Mouse (Mus musculus): ENCODE measurements at regions not wholly inside any gene's neighbourhood (a gene's known extent, or its start where the extent isn't known, plus 50 kb on each side); places are given as distances from the start of the nearest gene placed in this dataset.

DNA sequence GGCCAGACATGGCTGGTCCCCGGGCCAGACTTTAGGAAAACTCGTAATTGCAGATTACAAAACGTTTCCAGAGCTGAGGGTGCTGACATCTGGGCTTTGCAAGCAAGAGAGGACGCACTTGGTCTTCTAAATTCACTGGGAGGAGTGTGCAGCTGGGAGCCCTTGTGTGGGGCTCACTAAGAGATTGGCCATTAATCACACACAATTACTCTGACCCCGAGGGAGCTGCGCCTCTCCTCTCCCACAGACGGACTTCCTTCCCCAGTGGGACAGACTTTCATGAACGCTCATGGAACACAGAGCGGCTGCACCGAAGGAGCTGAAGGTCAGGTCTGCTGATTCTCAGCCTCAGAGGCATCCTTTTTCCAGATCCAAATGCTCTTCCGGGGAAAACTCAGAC lies 407.2 kb downstream of the Med13l start:
- WGBS = 62% methylated on average over 11 of the region's 11 CpGs
- Histone ChIP-seq H3K27ac (ENCODE audit: poor library complexity, severe bottlenecking) (no peak overlapping the region), H3K9me3 (replicated peaks) (no peaks in the 10 kb centered on the region), H3K36me3 (no peaks in the 10 kb centered on the region), H3K9ac (no peak overlapping the region), H3K27me3 (replicated peaks) (peaks cover 6% of the 10 kb centered on the region; the same call in 1 of the 2 replicates), H3K4me2 (no peak overlapping the region), H3K4me1 (replicated peaks) (no peaks in the 10 kb centered on the region; the same call in 1 of the 2 replicates), H3K4me3 (no peak overlapping the region)
- ATAC-seq (ENCODE audit: insufficient number of reproducible peaks, low FRiP score) = no peak

DNA sequence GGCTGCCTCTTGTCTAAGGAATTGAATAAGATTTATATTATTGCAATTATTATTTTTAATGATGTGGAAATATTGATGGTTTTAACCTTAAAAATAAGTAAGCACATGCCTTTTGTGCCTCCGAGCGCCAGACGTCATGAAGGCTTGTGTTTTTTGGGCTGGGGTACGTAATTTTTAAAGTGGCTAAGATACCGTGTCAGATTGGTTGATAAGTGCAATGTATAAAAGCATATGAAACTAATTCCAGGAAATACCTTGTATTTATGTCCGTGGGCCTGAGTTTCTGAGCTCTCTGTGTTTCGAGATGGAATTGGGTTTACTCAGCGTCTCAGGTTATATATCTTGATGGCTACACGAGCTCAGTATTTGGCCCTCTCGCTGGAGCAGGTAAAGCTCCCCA lies 414.7 kb downstream of the Med13l start:
- no peak overlapping the region for H3K9ac ChIP-seq
- peaks cover 1% of the 10 kb centered on the region; the same call in 1 of the 2 replicates for H3K27me3 ChIP-seq (replicated peaks)
- H3K9me3 ChIP-seq (replicated peaks) = no peaks in the 10 kb centered on the region
- no peak overlapping the region for H3K4me2 ChIP-seq
- 83% methylated on average over 10 of the region's 10 CpGs for whole genome bisulfite sequencing
- no peak overlapping the region for H3K4me3 ChIP-seq
- H3K4me1 ChIP-seq (replicated peaks) = no peaks in the 10 kb centered on the region
- ATAC-seq (ENCODE audit: insufficient number of reproducible peaks, low FRiP score) = no peak
- H3K36me3 ChIP-seq = no peaks in the 10 kb centered on the region
- no peak overlapping the region for H3K27ac ChIP-seq (ENCODE audit: poor library complexity, severe bottlenecking)

DNA sequence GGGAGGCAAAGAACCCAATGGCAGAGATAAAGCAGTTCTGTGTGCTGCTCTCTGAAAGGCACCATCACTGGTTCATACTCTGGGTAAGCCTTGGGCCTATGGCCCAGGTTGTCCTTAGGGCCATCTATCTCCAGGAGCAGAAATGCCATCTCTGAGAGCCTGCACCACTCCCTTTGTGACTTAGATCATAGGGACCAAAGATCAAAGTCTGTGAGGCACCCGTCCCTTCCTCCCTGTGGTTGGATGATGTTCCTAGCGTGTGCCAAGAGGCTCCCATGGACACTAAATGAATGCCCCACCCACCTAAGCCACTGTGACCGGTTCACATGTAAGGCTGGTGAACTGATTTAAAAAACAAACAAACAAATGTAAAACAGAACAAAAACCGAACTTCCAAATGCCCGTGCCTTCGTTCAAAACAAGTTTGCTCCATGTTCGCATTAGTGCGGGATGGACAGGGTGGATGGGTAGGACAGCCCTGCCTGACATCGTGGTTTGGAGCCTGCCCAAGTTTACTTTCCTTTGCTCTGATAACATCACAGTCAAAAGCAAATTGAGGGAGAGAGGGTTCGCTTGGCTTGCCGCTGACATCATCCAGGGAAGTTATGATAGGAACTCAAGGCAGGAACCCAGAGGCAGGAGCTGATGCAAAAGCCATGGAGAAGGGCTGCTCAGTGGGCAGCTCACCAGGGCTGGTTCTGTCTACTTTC lies 418.6 kb downstream of the Med13l start:
- Histone ChIP-seq H3K9ac (no peak overlapping the region), H3K4me2 (no peak overlapping the region), H3K9me3 (replicated peaks) (no peaks in the 10 kb centered on the region), H3K4me3 (no peak overlapping the region), H3K27me3 (replicated peaks) (peaks cover 10% of the 10 kb centered on the region), H3K4me1 (replicated peaks) (peaks cover 4% of the 10 kb centered on the region), H3K27ac (ENCODE audit: poor library complexity, severe bottlenecking) (no peak overlapping the region), H3K36me3 (no peaks in the 10 kb centered on the region)
- 69% methylated on average over 11 of the region's 11 CpGs for WGBS
- ATAC-seq (ENCODE audit: insufficient number of reproducible peaks, low FRiP score) = no peak

DNA sequence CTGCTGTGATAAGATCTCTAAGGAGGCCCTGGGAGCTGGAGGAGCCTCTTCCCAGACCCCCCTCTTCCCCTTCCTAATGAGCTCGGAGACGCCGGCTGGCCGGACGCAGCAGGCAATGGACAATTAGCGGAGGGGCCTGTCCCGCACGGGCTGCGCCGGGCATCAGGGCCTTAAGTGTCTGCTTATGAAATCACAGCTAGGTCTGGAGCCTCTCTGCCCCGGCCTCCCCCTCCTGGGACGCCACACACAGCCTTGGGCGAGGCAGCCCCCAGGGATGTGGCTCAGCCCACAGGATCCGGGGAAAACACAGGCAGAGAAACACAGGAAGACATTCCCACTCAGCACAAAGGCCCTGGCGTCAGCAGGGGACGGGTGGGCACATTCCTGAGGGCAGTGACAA lies 420.6 kb downstream of the Med13l start:
- no peak overlapping the region for H3K27ac ChIP-seq (ENCODE audit: poor library complexity, severe bottlenecking)
- H3K4me3 ChIP-seq = no peak overlapping the region
- H3K4me2 ChIP-seq = peak overlapping the region; percentile 30; the same call in 1 of the 2 replicates
- H3K9ac ChIP-seq = no peak overlapping the region
- ATAC-seq (ENCODE audit: insufficient number of reproducible peaks, low FRiP score) = no peak
- peaks cover 19% of the 10 kb centered on the region for H3K27me3 ChIP-seq (replicated peaks)
- H3K36me3 ChIP-seq = no peaks in the 10 kb centered on the region
- WGBS = 27% methylated on average over 16 of the region's 16 CpGs
- peaks cover 4% of the 10 kb centered on the region for H3K4me1 ChIP-seq (replicated peaks)
- no peaks in the 10 kb centered on the region for H3K9me3 ChIP-seq (replicated peaks)

DNA sequence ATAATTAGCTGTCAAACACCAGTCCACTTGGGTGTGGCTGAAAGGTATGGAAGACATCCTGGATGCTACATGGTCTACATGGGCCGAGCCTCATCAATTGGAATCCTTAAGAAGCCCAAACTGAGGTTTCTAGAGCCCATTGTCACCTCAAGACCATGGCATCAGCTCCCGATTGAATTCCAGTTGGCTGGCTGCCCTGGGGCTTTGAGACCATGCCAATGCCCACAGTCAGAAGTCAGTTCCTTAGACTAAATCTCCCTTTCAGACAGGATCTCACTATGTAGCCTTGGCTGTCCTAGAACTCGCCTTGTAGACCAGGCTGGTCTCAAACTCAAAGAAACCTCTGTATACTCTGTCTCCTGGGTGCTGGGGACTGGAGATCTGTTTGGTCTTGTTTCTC lies 423.8 kb downstream of the Med13l start:
- no peak overlapping the region for H3K9ac ChIP-seq
- no peak for ATAC-seq (ENCODE audit: insufficient number of reproducible peaks, low FRiP score)
- H3K4me3 ChIP-seq = no peak overlapping the region
- peaks cover 4% of the 10 kb centered on the region for H3K4me1 ChIP-seq (replicated peaks)
- H3K4me2 ChIP-seq = no peak overlapping the region
- H3K9me3 ChIP-seq (replicated peaks) = no peaks in the 10 kb centered on the region
- 87% methylated on average over 3 of the region's 3 CpGs for WGBS
- H3K27me3 ChIP-seq (replicated peaks) = peaks cover 32% of the 10 kb centered on the region
- H3K36me3 ChIP-seq = no peaks in the 10 kb centered on the region
- no peak overlapping the region for H3K27ac ChIP-seq (ENCODE audit: poor library complexity, severe bottlenecking)

DNA sequence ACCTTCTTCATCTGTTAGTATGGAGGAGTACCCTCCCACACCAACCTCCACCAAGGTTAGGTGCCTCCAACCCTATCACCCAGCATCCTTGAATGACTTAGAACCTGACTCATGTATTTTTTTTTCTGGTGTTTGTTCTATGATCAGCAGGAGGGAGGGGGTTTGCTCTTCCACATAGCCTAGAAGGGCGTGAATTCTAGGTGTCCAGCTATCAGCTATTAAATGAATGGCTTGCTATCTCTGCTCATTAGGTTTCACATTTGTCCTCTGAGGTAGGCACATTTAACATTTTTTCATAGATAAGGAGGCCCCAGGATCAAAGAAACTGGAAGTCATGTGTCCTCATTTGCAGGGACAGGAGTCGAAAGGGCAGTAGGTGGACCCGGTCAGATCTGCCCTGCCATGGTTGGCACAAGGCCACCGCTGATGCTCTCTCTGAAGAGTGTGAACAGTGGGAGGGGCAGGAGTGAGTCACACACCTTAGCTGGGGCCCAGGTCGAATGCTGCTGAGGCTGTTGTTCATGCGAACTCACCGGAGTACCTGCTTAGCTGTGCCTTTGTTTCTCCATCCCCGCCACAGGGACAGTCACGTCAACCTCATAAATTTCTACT lies 424.4 kb downstream of the Med13l start:
- no peak overlapping the region for H3K4me2 ChIP-seq
- no peak overlapping the region for H3K9ac ChIP-seq
- H3K27ac ChIP-seq (ENCODE audit: poor library complexity, severe bottlenecking) = no peak overlapping the region
- no peak overlapping the region for H3K4me3 ChIP-seq
- peaks cover 4% of the 10 kb centered on the region for H3K4me1 ChIP-seq (replicated peaks)
- H3K36me3 ChIP-seq = no peaks in the 10 kb centered on the region
- peak; percentile 18; the same call in 1 of the 2 replicates for ATAC-seq (ENCODE audit: insufficient number of reproducible peaks, low FRiP score)
- 72% methylated on average over 9 of the region's 9 CpGs for WGBS
- peaks cover 32% of the 10 kb centered on the region for H3K27me3 ChIP-seq (replicated peaks)
- no peaks in the 10 kb centered on the region for H3K9me3 ChIP-seq (replicated peaks)

DNA sequence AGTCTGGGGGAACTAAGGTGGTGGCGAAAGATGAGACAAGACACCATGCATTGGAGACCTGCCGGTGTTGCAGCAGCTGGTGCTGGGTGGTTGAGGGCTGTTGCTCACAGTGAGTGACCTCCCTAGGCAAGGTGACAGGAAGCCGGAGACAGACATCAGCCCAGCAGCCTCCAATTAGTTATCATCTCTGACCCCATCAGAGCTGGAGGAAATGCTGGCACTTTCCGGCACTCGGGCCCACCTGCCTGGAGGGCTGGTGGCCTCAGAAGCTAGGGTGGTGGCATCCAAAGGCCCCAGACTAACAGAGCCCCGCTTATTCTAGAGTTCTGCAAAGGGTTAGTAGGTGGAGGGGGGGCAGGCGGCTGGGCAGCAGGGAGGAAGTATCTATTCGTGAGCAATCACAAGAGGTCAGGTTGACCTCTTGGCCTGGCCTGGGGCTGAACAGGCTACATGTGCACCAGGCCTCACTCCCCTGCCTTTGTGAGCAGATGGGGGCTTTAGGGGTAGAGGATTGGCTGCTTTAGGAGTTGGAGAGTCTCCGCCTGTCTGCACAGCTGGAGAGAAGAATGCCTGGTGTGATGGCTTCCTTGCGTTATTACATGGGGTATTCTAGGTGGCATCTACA lies 427.0 kb downstream of the Med13l start:
- Histone ChIP-seq H3K27me3 (replicated peaks) (peaks cover 33% of the 10 kb centered on the region; the same call in 1 of the 2 replicates), H3K4me2 (no peak overlapping the region), H3K4me3 (no peak overlapping the region), H3K4me1 (replicated peaks) (no peaks in the 10 kb centered on the region), H3K27ac (ENCODE audit: poor library complexity, severe bottlenecking) (no peak overlapping the region), H3K9ac (no peak overlapping the region), H3K36me3 (no peaks in the 10 kb centered on the region), H3K9me3 (replicated peaks) (no peaks in the 10 kb centered on the region)
- ATAC-seq (ENCODE audit: insufficient number of reproducible peaks, low FRiP score) = no peak
- WGBS = 48% methylated on average over 10 of the region's 10 CpGs

DNA sequence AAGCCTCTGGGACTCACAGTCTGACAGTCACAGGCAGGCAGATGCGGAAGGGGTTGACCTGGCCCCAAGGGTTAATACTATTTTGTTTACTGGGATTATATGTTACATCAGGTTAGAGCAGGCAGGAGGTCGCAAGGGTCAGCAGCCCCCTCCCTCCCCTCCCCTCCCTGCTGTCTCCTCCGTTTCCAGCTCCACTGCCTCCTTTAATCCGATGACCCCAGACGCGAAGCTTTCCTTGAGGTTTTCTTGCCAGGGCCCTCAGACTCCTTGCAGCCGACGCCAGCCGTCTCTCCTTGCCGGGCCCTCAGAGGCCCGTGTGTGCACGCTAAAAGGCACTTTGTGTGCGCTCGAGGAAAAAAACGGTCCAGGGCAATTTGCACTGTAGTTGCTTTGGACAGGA lies 438.6 kb downstream of the Med13l start:
- no peak for ATAC-seq (ENCODE audit: insufficient number of reproducible peaks, low FRiP score)
- WGBS = 17% methylated on average over 15 of the region's 15 CpGs
- H3K36me3 ChIP-seq = no peaks in the 10 kb centered on the region
- H3K4me1 ChIP-seq (replicated peaks) = no peaks in the 10 kb centered on the region
- H3K27ac ChIP-seq (ENCODE audit: poor library complexity, severe bottlenecking) = no peak overlapping the region
- no peak overlapping the region for H3K4me3 ChIP-seq
- no peaks in the 10 kb centered on the region for H3K9me3 ChIP-seq (replicated peaks)
- peaks cover 25% of the 10 kb centered on the region; the same call in 1 of the 2 replicates for H3K27me3 ChIP-seq (replicated peaks)
- no peak overlapping the region for H3K4me2 ChIP-seq
- H3K9ac ChIP-seq = no peak overlapping the region

DNA sequence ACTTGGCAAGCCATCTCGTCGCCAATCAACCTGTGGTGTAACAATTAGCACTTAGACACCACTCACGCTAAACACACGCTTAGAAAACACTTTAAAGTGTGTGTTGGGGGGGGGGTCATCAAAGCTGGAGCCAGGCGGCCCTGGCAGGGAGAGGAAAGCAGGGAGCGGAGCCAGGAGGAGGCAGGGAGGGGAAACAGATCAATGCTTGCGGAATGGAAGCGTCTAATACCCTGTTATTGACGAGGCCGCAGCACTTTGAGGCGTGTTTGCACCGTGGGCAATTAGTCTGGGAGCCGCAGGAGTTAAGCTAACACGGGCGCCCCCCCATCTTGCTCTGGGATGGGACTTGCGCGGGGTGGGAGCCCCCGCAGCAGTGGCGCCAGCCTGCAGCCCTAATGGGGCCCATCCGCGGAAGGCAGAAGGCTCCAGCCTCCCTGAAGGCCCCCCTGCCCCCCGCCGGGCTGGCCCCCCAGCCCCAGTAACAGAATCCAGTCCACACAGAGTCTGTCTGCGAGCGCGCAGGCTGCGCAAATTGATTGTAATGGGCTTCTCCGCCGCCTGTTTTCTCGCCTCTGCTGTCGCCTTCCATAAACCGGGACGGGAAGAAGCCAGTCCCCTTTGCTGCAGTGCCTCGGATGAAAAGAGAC lies 445.5 kb downstream of the Med13l start:
- peak overlapping the region; percentile 39 for H3K4me3 ChIP-seq
- H3K9me3 ChIP-seq (replicated peaks) = no peaks in the 10 kb centered on the region
- WGBS = 1% methylated on average over 34 of the region's 34 CpGs
- peaks cover 45% of the 10 kb centered on the region for H3K27me3 ChIP-seq (replicated peaks)
- ATAC-seq (ENCODE audit: insufficient number of reproducible peaks, low FRiP score) = no peak
- H3K36me3 ChIP-seq = no peaks in the 10 kb centered on the region
- H3K4me1 ChIP-seq (replicated peaks) = peaks cover 9% of the 10 kb centered on the region
- peak overlapping the region; percentile 76 for H3K4me2 ChIP-seq
- peak overlapping the region; percentile 65 for H3K9ac ChIP-seq
- H3K27ac ChIP-seq (ENCODE audit: poor library complexity, severe bottlenecking) = no peak overlapping the region

DNA sequence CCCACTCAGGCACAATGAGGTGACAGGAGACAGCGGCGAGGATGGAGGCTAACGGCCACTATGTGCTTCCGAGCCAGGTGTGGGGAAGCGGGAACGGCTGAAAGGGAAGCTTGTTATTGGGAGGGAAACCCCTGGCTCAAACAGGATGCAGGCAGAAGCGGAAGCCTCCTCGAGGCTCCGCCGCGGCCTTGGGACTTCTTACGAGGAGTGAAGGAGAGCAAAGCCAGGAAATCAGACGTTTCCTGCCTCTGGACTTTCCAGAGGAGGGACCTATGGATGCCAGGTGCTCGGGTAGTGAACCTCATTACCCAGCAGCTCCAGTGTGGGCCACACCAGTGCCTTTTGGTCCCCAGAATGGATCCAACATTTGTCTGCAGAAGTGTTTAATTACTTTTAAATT lies 449.6 kb downstream of the Med13l start:
- WGBS = 59% methylated on average over 14 of the region's 14 CpGs
- H3K9ac ChIP-seq = no peak overlapping the region
- H3K4me2 ChIP-seq = no peak overlapping the region
- H3K36me3 ChIP-seq = no peaks in the 10 kb centered on the region
- peaks cover 51% of the 10 kb centered on the region for H3K27me3 ChIP-seq (replicated peaks)
- peaks cover 8% of the 10 kb centered on the region for H3K9me3 ChIP-seq (replicated peaks)
- H3K4me3 ChIP-seq = no peak overlapping the region
- H3K4me1 ChIP-seq (replicated peaks) = peaks cover 9% of the 10 kb centered on the region
- no peak for ATAC-seq (ENCODE audit: insufficient number of reproducible peaks, low FRiP score)
- no peak overlapping the region for H3K27ac ChIP-seq (ENCODE audit: poor library complexity, severe bottlenecking)

DNA sequence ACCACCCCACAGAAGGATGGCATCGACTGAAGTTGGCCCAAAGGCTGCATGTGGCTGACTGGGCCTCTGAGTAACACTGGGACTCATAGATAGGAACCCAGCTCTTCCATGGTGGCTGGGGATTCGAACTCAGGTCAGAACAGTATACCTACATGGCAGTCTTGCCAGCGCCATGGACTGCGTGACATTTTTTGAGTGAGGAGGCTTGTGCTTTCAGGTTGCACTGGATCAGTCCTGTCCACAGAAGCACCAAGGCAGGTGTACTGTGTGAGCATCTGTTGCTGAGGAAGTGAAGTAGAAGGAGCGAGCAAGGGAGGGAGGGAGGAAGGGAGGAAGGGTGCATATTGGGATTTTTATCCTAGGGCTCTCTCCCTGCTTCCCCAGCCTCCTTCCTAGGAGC lies 454.7 kb downstream of the Med13l start:
- Histone ChIP-seq H3K9me3 (replicated peaks) (peaks cover 11% of the 10 kb centered on the region), H3K27me3 (replicated peaks) (peaks cover 26% of the 10 kb centered on the region), H3K27ac (ENCODE audit: poor library complexity, severe bottlenecking) (no peak overlapping the region), H3K4me3 (no peak overlapping the region), H3K4me1 (replicated peaks) (no peaks in the 10 kb centered on the region), H3K36me3 (no peaks in the 10 kb centered on the region), H3K4me2 (no peak overlapping the region), H3K9ac (no peak overlapping the region)
- 81% methylated on average over 5 of the region's 5 CpGs for WGBS
- no peak for ATAC-seq (ENCODE audit: insufficient number of reproducible peaks, low FRiP score)
